Mouse (Mus musculus): Measurements from ENCODE around the gene Arrb2. TPM values are rescaled to one million over a fixed set of nuclear protein-coding genes. Genes with fewer than 3 reads are reported as not detected.

The Arrb2 gene
- total and polyA plus RNA-seq, 2 experiments: 11.5 to 22.2 TPM

DNA sequence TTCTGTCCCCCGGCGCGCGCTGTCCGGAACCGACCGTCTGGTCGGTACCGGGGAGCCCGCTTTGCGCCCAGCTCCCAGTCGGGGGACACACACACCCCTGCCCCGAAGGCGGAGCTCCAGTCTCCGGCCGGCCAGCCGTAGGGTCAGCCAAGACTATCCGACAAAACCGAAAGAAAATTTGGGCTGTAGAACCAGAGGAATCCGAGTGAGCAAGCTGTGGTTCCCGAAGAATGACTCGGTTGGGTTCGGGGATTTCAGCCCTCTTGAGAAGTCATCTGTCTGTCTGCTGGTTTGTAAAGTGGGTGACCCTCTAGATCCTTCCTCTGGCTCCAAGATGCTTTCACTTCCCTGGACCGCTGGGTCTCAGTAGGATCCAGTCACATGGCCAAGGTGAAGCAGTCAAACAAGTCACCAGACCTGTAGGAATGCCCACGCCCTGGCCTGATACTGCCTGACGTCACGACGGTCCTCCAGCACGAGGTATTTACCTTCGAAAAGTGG is 27.2 kb downstream of the Arrb2 start, which contains the start of gene Cxcl16:
TSS of gene Cxcl16 (minus strand) at position 384 of the 501 bp plus-strand sequence.
- Histone ChIP-seq H3K79me2 (ENCODE audit: control insufficient read depth, insufficient read depth, low read length) (no peaks in the 10 kb centered on the region), H3K4me3 (ENCODE audit: insufficient read depth, low read depth, low read length) (peak within 1 kb of the TSS; percentile 76), H3K4me1 (ENCODE audit: control insufficient read depth, insufficient read depth, low read length) (peaks cover 2% of the 10 kb centered on the region; the same call in 1 of the 2 replicates), H3K9ac (ENCODE audit: low read depth, low read length) (peak within 1 kb of the TSS; percentile 79), H3K27me3 (ENCODE audit: control insufficient read depth, insufficient read depth, low read length) (no peaks in the 10 kb centered on the region), H3K27ac (replicated peaks; ENCODE audit: insufficient read depth, low read depth, low read length) (peak within 1 kb of the TSS; percentile 59), H3K36me3 (ENCODE audit: control insufficient read depth, insufficient read depth, low read length) (no peaks in the 10 kb centered on the region)
- TF ChIP-seq POLR2A (IDR thresholded peaks at IDR 0.05; ENCODE audit: extremely low read depth, insufficient read depth, low read length) (no peak), CTCF (IDR thresholded peaks at IDR 0.05; ENCODE audit: low read depth, low read length) (no peak)
- peak; percentile 48 for DNase-seq (ENCODE audit: extremely low read depth, low read depth, low spot score)
- WGBS: 3% methylated on average over 30 of the region's 30 CpGs

DNA sequence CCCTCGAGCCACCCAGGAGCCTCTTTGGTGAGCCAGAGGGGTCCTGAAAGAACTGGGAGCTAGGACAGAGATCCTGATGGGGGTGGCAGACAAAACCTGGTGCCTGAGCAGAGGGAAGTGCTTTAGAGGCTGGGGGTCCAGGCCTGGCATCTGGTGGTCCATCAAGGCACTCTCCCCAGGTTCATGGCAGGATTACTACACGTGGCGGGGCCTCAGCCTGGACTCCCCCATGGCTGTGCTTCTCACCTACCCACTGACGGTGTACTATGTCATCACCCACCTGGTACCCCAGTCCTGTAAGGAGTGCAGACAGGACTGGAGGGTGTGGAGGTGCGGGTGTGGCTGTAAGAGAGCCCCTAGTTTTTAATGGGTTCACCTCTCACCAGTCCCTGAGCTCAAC is 31.5 kb downstream of the Arrb2 start:
- Histone ChIP-seq H3K4me3 (ENCODE audit: insufficient read depth, low read depth, low read length) (no peak overlapping the region), H3K27ac (replicated peaks; ENCODE audit: insufficient read depth, low read depth, low read length) (no peak overlapping the region), H3K79me2 (ENCODE audit: control insufficient read depth, insufficient read depth, low read length) (no peaks in the 10 kb centered on the region), H3K4me1 (ENCODE audit: control insufficient read depth, insufficient read depth, low read length) (peaks cover 3% of the 10 kb centered on the region), H3K9ac (ENCODE audit: low read depth, low read length) (no peak overlapping the region), H3K36me3 (ENCODE audit: control insufficient read depth, insufficient read depth, low read length) (no peaks in the 10 kb centered on the region), H3K27me3 (ENCODE audit: control insufficient read depth, insufficient read depth, low read length) (no peaks in the 10 kb centered on the region)
- no peak for DNase-seq (ENCODE audit: extremely low read depth, low read depth, low spot score)
- WGBS: 88% methylated on average over 5 of the region's 5 CpGs
- TF ChIP-seq CTCF (IDR thresholded peaks at IDR 0.05; ENCODE audit: low read depth, low read length): no peak
- no peak for TF ChIP-seq POLR2A (IDR thresholded peaks at IDR 0.05; ENCODE audit: extremely low read depth, insufficient read depth, low read length)

GRCm38 (mm10) chr11:70465211-70465610 is 32.8 kb downstream of the Arrb2 start:
- H3K27me3 ChIP-seq (ENCODE audit: control insufficient read depth, insufficient read depth, low read length): no peaks in the 10 kb centered on the region
- H3K27ac ChIP-seq (replicated peaks; ENCODE audit: insufficient read depth, low read depth, low read length): no peak overlapping the region
- no peak overlapping the region for H3K4me3 ChIP-seq (ENCODE audit: insufficient read depth, low read depth, low read length)
- WGBS: 61% methylated on average over 16 of the region's 16 CpGs
- H3K36me3 ChIP-seq (ENCODE audit: control insufficient read depth, insufficient read depth, low read length): no peaks in the 10 kb centered on the region
- H3K79me2 ChIP-seq (ENCODE audit: control insufficient read depth, insufficient read depth, low read length): no peaks in the 10 kb centered on the region
- TF ChIP-seq POLR2A (IDR thresholded peaks at IDR 0.05; ENCODE audit: extremely low read depth, insufficient read depth, low read length): no peak
- peaks cover 4% of the 10 kb centered on the region for H3K4me1 ChIP-seq (ENCODE audit: control insufficient read depth, insufficient read depth, low read length)
- H3K9ac ChIP-seq (ENCODE audit: low read depth, low read length): no peak overlapping the region
- no peak for DNase-seq (ENCODE audit: extremely low read depth, low read depth, low spot score)

GRCm38 (mm10) chr11:70465824-70466223 is 33.4 kb downstream of the Arrb2 start:
- no peak for TF ChIP-seq CTCF (IDR thresholded peaks at IDR 0.05; ENCODE audit: low read depth, low read length)
- 29% methylated on average over 23 of the region's 23 CpGs for WGBS
- Histone ChIP-seq H3K36me3 (ENCODE audit: control insufficient read depth, insufficient read depth, low read length) (no peaks in the 10 kb centered on the region), H3K79me2 (ENCODE audit: control insufficient read depth, insufficient read depth, low read length) (no peaks in the 10 kb centered on the region), H3K27me3 (ENCODE audit: control insufficient read depth, insufficient read depth, low read length) (no peaks in the 10 kb centered on the region), H3K9ac (ENCODE audit: low read depth, low read length) (peak overlapping the region; percentile 55), H3K4me3 (ENCODE audit: insufficient read depth, low read depth, low read length) (peak overlapping the region; percentile 37; the same call in 1 of the 2 replicates), H3K27ac (replicated peaks; ENCODE audit: insufficient read depth, low read depth, low read length) (no peak overlapping the region), H3K4me1 (ENCODE audit: control insufficient read depth, insufficient read depth, low read length) (peaks cover 4% of the 10 kb centered on the region)
- no peak for DNase-seq (ENCODE audit: extremely low read depth, low read depth, low spot score)

- Histone ChIP-seq H3K36me3 (ENCODE audit: control insufficient read depth, insufficient read depth, low read length) (no peaks in the 10 kb centered on the region), H3K27me3 (ENCODE audit: control insufficient read depth, insufficient read depth, low read length) (no peaks in the 10 kb centered on the region), H3K9ac (ENCODE audit: low read depth, low read length) (no peak overlapping the region), H3K4me3 (ENCODE audit: insufficient read depth, low read depth, low read length) (no peak overlapping the region), H3K4me1 (ENCODE audit: control insufficient read depth, insufficient read depth, low read length) (peaks cover 4% of the 10 kb centered on the region), H3K79me2 (ENCODE audit: control insufficient read depth, insufficient read depth, low read length) (no peaks in the 10 kb centered on the region), H3K27ac (replicated peaks; ENCODE audit: insufficient read depth, low read depth, low read length) (peak overlapping the region; percentile 88)
- TF ChIP-seq CTCF (IDR thresholded peaks at IDR 0.05; ENCODE audit: low read depth, low read length): no peak
- TF ChIP-seq POLR2A (IDR thresholded peaks at IDR 0.05; ENCODE audit: extremely low read depth, insufficient read depth, low read length): no peak
- WGBS: 55% methylated on average over 5 of the region's 5 CpGs
- DNase-seq (ENCODE audit: extremely low read depth, low read depth, low spot score): no peak
Measured at GRCm38 (mm10) chr11:70467902-70468619, 35.6 kb downstream of the Arrb2 start.

GRCm38 (mm10) chr11:70469764-70470163 is 37.3 kb downstream of the Arrb2 start:
- WGBS: 79% methylated on average over 3 of the region's 3 CpGs
- no peak for DNase-seq (ENCODE audit: extremely low read depth, low read depth, low spot score)
- Histone ChIP-seq H3K36me3 (ENCODE audit: control insufficient read depth, insufficient read depth, low read length) (no peaks in the 10 kb centered on the region), H3K79me2 (ENCODE audit: control insufficient read depth, insufficient read depth, low read length) (no peaks in the 10 kb centered on the region), H3K4me1 (ENCODE audit: control insufficient read depth, insufficient read depth, low read length) (peaks cover 4% of the 10 kb centered on the region), H3K27ac (replicated peaks; ENCODE audit: insufficient read depth, low read depth, low read length) (peak overlapping the region; percentile 44; the same call in 1 of the 2 replicates), H3K4me3 (ENCODE audit: insufficient read depth, low read depth, low read length) (no peak overlapping the region), H3K9ac (ENCODE audit: low read depth, low read length) (no peak overlapping the region), H3K27me3 (ENCODE audit: control insufficient read depth, insufficient read depth, low read length) (no peaks in the 10 kb centered on the region)
- TF ChIP-seq CTCF (IDR thresholded peaks at IDR 0.05; ENCODE audit: low read depth, low read length): no peak
